Mouse (Mus musculus) MEL (cell line): Measurements from ENCODE around the gene 1700016K19Rik.

Experiments used
- ELF1 ChIP-seq: IDR thresholded peaks from 2 replicates; pipeline ENCODE4 v1.6.1; 2014; ENCODE audit warnings: low read depth, mild to moderate bottlenecking, inconsistent platforms, low read length, improper control_type of control experiment, moderate library complexity
- GATA1 ChIP-seq: IDR thresholded peaks from 2 replicates; pipeline ENCODE4 v1.6.1; 2011; ENCODE audit warnings: low read depth, low read length, improper control_type of control experiment
- MAFK ChIP-seq: IDR thresholded peaks from 2 replicates; pipeline ENCODE4 v1.6.1; 2011; ENCODE audit warnings: low read depth, mild to moderate bottlenecking, low read length, improper control_type of control experiment, borderline replicate concordance
- POLR2A ChIP-seq, 2 experiments: IDR thresholded peaks; 2 replicates each; pipeline ENCODE4 v1.6.1; 2011 to 2012; ENCODE audit warnings: low read length in 2 of 2, mild to moderate bottlenecking in 2 of 2, control low read depth in 1 of 2, improper control_type of control experiment in 1 of 2, low read depth in 1 of 2, moderate library complexity in 1 of 2; ENCODE audit not compliant: control insufficient read depth in 1 of 2, insufficient read depth in 1 of 2, poor library complexity in 1 of 2
- USF1 ChIP-seq: IDR thresholded peaks from 2 replicates; pipeline ENCODE4 v1.6.1; 2014; ENCODE audit warnings: low read depth, mild to moderate bottlenecking, inconsistent platforms, low read length, improper control_type of control experiment, moderate library complexity

GRCm38 (mm10) chr11:75985948-75986347 is 13.8 kb upstream of the 1700016K19Rik start:
- TF ChIP-seq USF1 = no peak
- TF ChIP-seq POLR2A (IDR thresholded peaks at IDR 0.05; ENCODE audit: control insufficient read depth in 1 of 2, insufficient read depth in 1 of 2, low read depth in 1 of 2, low read length in 2 of 2, poor library complexity in 1 of 2) = no peak
- TF ChIP-seq GATA1 = no peak
- TF ChIP-seq MAFK = no peak
- no peak for TF ChIP-seq ELF1
